Mouse (Mus musculus) cerebellum, adult 11-12 months (tissue): Measurements from ENCODE around the gene Ciao1.
"Not testable (repeated sequence)": the region's sequence is repeated elsewhere in the genome, so short reads cannot be mapped to it uniquely, and the experiment has no call there.

Experiments
- DNase-seq: peaks from one replicate; pipeline ENCODE4 v3.0.0; 2022

Gene Ciao1

GRCm38 (mm10) chr2:127247592-127248333 is at the start of gene Ciao1, which contains the start of gene Tmem127:
TSS of gene Ciao1 (minus strand) at chr2:127247816.
TSS of gene Tmem127 (plus strand) at chr2:127247908.
- DNase-seq = peak; percentile 98

- DNase-seq = no peak
Measured at GRCm38 (mm10) chr2:127297001-127297805, 49.6 kb upstream of the Ciao1 start.

- no peak for DNase-seq
Measured at GRCm38 (mm10) chr2:127292250-127292649, 44.6 kb upstream of the Ciao1 start.

- DNase-seq = no peak
Measured at GRCm38 (mm10) chr2:127278162-127278561, 30.5 kb upstream of the Ciao1 start.

GRCm38 (mm10) chr2:127275551-127276320 is 28.1 kb upstream of the Ciao1 start:
- DNase-seq = no peak

GRCm38 (mm10) chr2:127274590-127274989 is 27.0 kb upstream of the Ciao1 start:
- no peak for DNase-seq

- no peak for DNase-seq
Measured at GRCm38 (mm10) chr2:127272806-127273205, 25.2 kb upstream of the Ciao1 start.

GRCm38 (mm10) chr2:127272049-127272448 is 24.4 kb upstream of the Ciao1 start:
- DNase-seq = not testable (repeated sequence)

GRCm38 (mm10) chr2:127271042-127271515 is 23.5 kb upstream of the Ciao1 start:
- peak; percentile 44 for DNase-seq

GRCm38 (mm10) chr2:127270300-127271041 is 22.9 kb upstream of the Ciao1 start:
- peak; percentile 91 for DNase-seq

GRCm38 (mm10) chr2:127269491-127270299 is 22.1 kb upstream of the Ciao1 start, which contains the start of gene Stard7:
TSS of gene Stard7 (plus strand) at chr2:127270218.
- peak; percentile 97 for DNase-seq

- no peak for DNase-seq
Measured at GRCm38 (mm10) chr2:127267854-127268253, 20.2 kb upstream of the Ciao1 start.

GRCm38 (mm10) chr2:127262480-127262879 is 14.9 kb upstream of the Ciao1 start:
- no peak for DNase-seq

- DNase-seq = no peak
Measured at GRCm38 (mm10) chr2:127259340-127259739, 11.7 kb upstream of the Ciao1 start.

- no peak for DNase-seq
Measured at GRCm38 (mm10) chr2:127255294-127255693, 7.7 kb upstream of the Ciao1 start.

- no peak for DNase-seq
Measured at GRCm38 (mm10) chr2:127254604-127255134, 7.1 kb upstream of the Ciao1 start.

- no peak for DNase-seq
Measured at GRCm38 (mm10) chr2:127252787-127253186, 5.2 kb upstream of the Ciao1 start.

GRCm38 (mm10) chr2:127251880-127252527 is 4.4 kb upstream of the Ciao1 start:
- DNase-seq = no peak

- DNase-seq = no peak
Measured at GRCm38 (mm10) chr2:127251457-127251856, 3.8 kb upstream of the Ciao1 start.

GRCm38 (mm10) chr2:127250291-127251008 is 2.8 kb upstream of the Ciao1 start:
- DNase-seq = no peak
